Mouse (Mus musculus): ENCODE measurements around the gene Klk15. TPM values are rescaled to one million over a fixed set of nuclear protein-coding genes. Genes with fewer than 3 reads are reported as not detected.
A peak's percentile ranks its signal among the peaks of the same experiment; 100 is the strongest.
"Not testable (repeated sequence)": the region's sequence is repeated elsewhere in the genome, so short reads cannot be mapped to it uniquely, and the experiment has no call there.

Klk15 gene
- polyA plus RNA-seq, 1 experiment from 2014 or later = not detected

DNA sequence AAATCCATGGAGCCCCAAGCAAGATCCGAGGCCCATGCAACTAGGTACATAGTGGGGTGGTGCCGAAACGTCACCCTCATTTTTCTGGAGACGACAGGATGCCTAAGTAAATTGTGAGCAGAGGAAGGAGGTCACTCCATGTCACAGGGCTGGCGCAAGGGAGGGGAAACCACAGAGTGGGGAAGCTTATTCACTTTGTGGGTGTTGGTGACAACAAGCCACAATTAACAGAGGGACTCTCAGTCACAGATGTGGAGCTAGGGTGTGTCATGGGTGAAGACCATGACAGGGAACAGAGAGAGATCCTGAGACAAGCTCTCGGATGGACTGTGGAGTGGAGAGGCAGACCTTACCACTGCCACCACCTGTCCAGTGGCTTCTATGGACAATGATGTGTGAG lies 12.5 kb upstream of the Klk15 start:
- H3K9ac ChIP-seq (ENCODE audit: low read depth, low read length) = no peak overlapping the region
- no peak overlapping the region for H3K4me3 ChIP-seq (ENCODE audit: low read depth, low read length)
- H3K4me2 ChIP-seq (ENCODE audit: low read length) = no peak overlapping the region
- no peaks in the 10 kb centered on the region for H3K27me3 ChIP-seq (ENCODE audit: control insufficient read depth, insufficient read depth, low read depth, low read length)
- no peak for ATAC-seq
- no peak overlapping the region for H3K27ac ChIP-seq (ENCODE audit: low read length)
- H3K9me3 ChIP-seq (replicated peaks; ENCODE audit: control insufficient read depth, low read length, poor library complexity, severe bottlenecking) = no peaks in the 10 kb centered on the region
- no peaks in the 10 kb centered on the region for H3K4me1 ChIP-seq (ENCODE audit: control insufficient read depth, insufficient read depth, low read length)
- 94% methylated on average over 6 of the region's 6 CpGs for WGBS
- H3K36me3 ChIP-seq (ENCODE audit: control insufficient read depth, insufficient read depth, low read length) = no peaks in the 10 kb centered on the region

DNA sequence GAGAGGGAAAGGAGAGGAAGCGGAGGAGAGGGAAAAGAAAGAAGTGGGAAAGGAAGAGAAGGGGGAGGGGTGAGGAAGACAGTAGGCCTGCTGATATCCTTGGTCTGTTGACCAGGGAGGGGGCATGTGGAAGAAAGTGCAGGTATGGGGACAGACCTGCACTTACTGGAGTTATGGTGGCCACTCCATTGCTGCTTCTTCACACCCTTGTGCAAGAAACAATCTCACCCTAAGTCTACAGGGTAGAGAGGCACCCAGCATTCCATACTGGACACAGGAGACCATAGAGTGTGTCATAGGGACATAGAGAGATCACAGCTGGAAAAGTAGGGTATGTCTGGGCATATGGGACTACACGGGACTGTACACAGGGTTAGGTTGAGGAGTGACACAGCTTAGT lies 11.6 kb upstream of the Klk15 start:
- WGBS = 80% methylated on average over 2 of the region's 2 CpGs

DNA sequence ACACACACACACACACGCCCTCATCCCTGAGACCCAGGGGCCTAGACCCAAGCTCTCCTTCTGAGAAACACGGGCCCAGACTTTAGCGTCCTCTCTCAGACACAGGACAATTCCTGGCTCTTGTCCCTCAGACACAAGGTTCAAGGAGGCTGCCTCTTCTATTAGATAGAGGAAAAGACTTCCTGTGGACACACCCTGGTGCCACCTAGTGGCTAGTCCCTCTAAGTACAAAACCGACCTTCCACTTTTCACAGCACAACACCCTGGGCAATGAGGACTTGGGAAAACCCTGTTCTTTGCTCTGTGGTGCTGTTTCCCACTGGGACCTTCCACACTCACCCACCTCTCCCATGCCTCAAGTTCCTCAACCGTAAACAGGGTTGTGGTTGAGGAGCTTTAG lies 7.6 kb upstream of the Klk15 start:
- 65% methylated on average over 5 of the region's 5 CpGs for WGBS
- Histone ChIP-seq H3K27ac (ENCODE audit: low read length) (no peak overlapping the region), H3K4me1 (ENCODE audit: control insufficient read depth, insufficient read depth, low read length) (no peaks in the 10 kb centered on the region), H3K27me3 (ENCODE audit: control insufficient read depth, insufficient read depth, low read depth, low read length) (no peaks in the 10 kb centered on the region), H3K9me3 (replicated peaks; ENCODE audit: control insufficient read depth, low read length, poor library complexity, severe bottlenecking) (no peaks in the 10 kb centered on the region), H3K4me3 (ENCODE audit: low read depth, low read length) (no peak overlapping the region), H3K9ac (ENCODE audit: low read depth, low read length) (no peak overlapping the region), H3K36me3 (ENCODE audit: control insufficient read depth, insufficient read depth, low read length) (no peaks in the 10 kb centered on the region), H3K4me2 (ENCODE audit: low read length) (no peak overlapping the region)
- no peak for ATAC-seq

More for the DNA sequence above, 11.6 kb upstream of the Klk15 start:
- no peak overlapping the region for H3K9ac ChIP-seq (ENCODE audit: low read depth, low read length)
- H3K27ac ChIP-seq (ENCODE audit: low read length) = no peak overlapping the region
- no peaks in the 10 kb centered on the region for H3K4me1 ChIP-seq (ENCODE audit: control insufficient read depth, insufficient read depth, low read length)
- H3K4me2 ChIP-seq (ENCODE audit: low read length) = no peak overlapping the region
- H3K36me3 ChIP-seq (ENCODE audit: control insufficient read depth, insufficient read depth, low read length) = no peaks in the 10 kb centered on the region
- H3K27me3 ChIP-seq (ENCODE audit: control insufficient read depth, insufficient read depth, low read depth, low read length) = no peaks in the 10 kb centered on the region
- no peak overlapping the region for H3K4me3 ChIP-seq (ENCODE audit: low read depth, low read length)
- H3K9me3 ChIP-seq (replicated peaks; ENCODE audit: control insufficient read depth, low read length, poor library complexity, severe bottlenecking) = no peaks in the 10 kb centered on the region
- ATAC-seq = no peak

DNA sequence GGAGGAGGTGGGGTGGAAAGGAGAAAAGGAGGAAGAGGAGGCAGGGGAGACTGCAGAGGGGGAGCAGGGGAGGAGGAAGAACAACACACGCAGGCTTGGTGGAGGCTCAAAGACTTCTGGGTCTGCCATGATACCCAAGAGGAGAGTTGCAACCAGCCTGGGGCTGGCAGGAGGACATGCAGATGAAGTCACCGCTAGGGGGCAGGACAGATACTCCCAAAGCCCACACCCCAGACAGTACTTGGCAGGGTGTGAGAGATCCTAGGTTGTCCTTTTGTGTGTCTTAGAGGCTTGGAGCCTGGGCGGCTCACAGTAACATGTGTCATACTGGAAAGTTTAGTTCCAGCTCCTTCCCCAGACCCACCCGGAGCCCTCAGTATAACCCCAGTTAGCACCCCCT lies 5.0 kb upstream of the Klk15 start:
- H3K9me3 ChIP-seq (replicated peaks; ENCODE audit: control insufficient read depth, low read length, poor library complexity, severe bottlenecking) = no peaks in the 10 kb centered on the region
- peak; percentile 21; the same call in 1 of the 2 replicates for ATAC-seq
- no peak overlapping the region for H3K4me3 ChIP-seq (ENCODE audit: low read depth, low read length)
- no peaks in the 10 kb centered on the region for H3K27me3 ChIP-seq (ENCODE audit: control insufficient read depth, insufficient read depth, low read depth, low read length)
- H3K27ac ChIP-seq (ENCODE audit: low read length) = no peak overlapping the region
- H3K9ac ChIP-seq (ENCODE audit: low read depth, low read length) = no peak overlapping the region
- H3K4me1 ChIP-seq (ENCODE audit: control insufficient read depth, insufficient read depth, low read length) = no peaks in the 10 kb centered on the region
- no peaks in the 10 kb centered on the region for H3K36me3 ChIP-seq (ENCODE audit: control insufficient read depth, insufficient read depth, low read length)
- no peak overlapping the region for H3K4me2 ChIP-seq (ENCODE audit: low read length)
- WGBS = 53% methylated on average over 4 of the region's 4 CpGs

DNA sequence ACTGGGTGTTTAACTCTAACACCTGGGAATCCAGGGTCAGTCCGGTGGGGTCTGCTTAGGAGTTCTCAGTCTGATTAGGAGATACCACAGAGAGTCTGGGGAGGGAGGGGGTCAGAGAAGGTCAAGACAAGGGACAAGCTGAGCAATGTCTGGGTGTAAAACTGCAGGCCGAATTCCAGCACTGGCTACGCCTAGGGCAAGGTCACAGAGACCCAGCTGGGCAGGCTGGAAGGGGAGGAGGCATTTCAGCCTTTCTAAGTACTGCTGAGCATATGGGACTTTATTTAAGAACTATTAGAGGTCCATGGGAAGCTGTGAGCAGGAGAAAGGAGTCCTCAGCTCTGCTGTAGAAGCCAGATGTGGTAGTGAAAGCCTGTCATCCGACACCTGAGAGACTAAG lies 1.2 kb upstream of the Klk15 start:
- 70% methylated on average over 4 of the region's 4 CpGs for WGBS
- no peak overlapping the region for H3K4me3 ChIP-seq (ENCODE audit: low read depth, low read length)
- H3K27me3 ChIP-seq (ENCODE audit: control insufficient read depth, insufficient read depth, low read depth, low read length) = no peaks in the 10 kb centered on the region
- no peaks in the 10 kb centered on the region for H3K9me3 ChIP-seq (replicated peaks; ENCODE audit: control insufficient read depth, low read length, poor library complexity, severe bottlenecking)
- H3K4me1 ChIP-seq (ENCODE audit: control insufficient read depth, insufficient read depth, low read length) = no peaks in the 10 kb centered on the region
- no peaks in the 10 kb centered on the region for H3K36me3 ChIP-seq (ENCODE audit: control insufficient read depth, insufficient read depth, low read length)
- no peak for ATAC-seq
- no peak overlapping the region for H3K4me2 ChIP-seq (ENCODE audit: low read length)
- no peak overlapping the region for H3K9ac ChIP-seq (ENCODE audit: low read depth, low read length)
- H3K27ac ChIP-seq (ENCODE audit: low read length) = no peak overlapping the region

DNA sequence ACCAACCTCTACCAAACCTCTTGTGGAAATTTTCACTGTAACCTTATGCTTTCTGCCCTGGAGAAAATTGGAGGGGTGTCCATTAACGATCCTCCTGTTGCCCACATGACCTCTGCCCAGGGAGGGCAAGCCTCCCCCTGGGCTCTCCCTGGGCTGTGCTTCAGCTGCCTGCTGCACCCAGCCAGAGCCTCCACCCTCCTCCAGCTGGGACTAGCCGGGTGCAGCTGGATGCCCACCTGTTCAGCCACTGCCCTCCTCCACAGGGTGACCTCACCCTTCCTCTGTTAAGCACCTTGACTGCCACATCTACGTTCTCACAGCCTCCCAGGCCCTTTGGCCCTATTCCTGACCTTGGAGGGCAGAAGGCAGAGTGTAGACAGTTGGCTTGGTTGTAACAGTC lies 1.2 kb downstream of the Klk15 start:
- Histone ChIP-seq H3K36me3 (ENCODE audit: control insufficient read depth, insufficient read depth, low read length) (no peaks in the 10 kb centered on the region), H3K4me1 (ENCODE audit: control insufficient read depth, insufficient read depth, low read length) (no peaks in the 10 kb centered on the region), H3K27ac (ENCODE audit: low read length) (no peak overlapping the region), H3K9me3 (replicated peaks; ENCODE audit: control insufficient read depth, low read length, poor library complexity, severe bottlenecking) (no peaks in the 10 kb centered on the region), H3K9ac (ENCODE audit: low read depth, low read length) (no peak overlapping the region), H3K4me3 (ENCODE audit: low read depth, low read length) (no peak overlapping the region), H3K4me2 (ENCODE audit: low read length) (no peak overlapping the region), H3K27me3 (ENCODE audit: control insufficient read depth, insufficient read depth, low read depth, low read length) (no peaks in the 10 kb centered on the region)
- WGBS = 52% methylated on average over 3 of the region's 3 CpGs
- no peak for ATAC-seq

DNA sequence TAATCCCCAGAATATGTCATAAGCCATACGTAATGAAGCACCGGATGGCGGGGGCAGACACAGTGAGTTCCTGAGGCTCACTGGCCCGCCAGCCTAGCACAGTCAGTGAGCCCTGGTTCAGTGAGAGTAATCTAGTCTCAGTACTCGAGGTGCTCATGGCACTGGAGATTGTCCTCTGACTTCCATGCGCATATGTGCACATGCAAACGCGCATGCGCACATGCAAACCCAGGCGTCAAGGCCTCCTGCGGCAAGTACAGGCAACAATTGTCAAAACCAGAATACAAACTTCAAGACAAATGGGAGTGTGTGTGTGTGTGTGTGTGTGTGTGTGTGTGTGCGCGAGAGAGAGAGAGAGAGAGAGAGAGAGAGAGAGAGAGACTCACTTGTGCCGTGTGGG lies 3.0 kb downstream of the Klk15 start:
- Histone ChIP-seq H3K27ac (ENCODE audit: low read length) (no peak overlapping the region), H3K4me1 (ENCODE audit: control insufficient read depth, insufficient read depth, low read length) (no peaks in the 10 kb centered on the region), H3K4me3 (ENCODE audit: low read depth, low read length) (no peak overlapping the region), H3K9me3 (replicated peaks; ENCODE audit: control insufficient read depth, low read length, poor library complexity, severe bottlenecking) (no peaks in the 10 kb centered on the region), H3K36me3 (ENCODE audit: control insufficient read depth, insufficient read depth, low read length) (no peaks in the 10 kb centered on the region), H3K27me3 (ENCODE audit: control insufficient read depth, insufficient read depth, low read depth, low read length) (no peaks in the 10 kb centered on the region), H3K9ac (ENCODE audit: low read depth, low read length) (no peak overlapping the region), H3K4me2 (ENCODE audit: low read length) (no peak overlapping the region)
- ATAC-seq = no peak
- 85% methylated on average over 14 of the region's 14 CpGs for WGBS

DNA sequence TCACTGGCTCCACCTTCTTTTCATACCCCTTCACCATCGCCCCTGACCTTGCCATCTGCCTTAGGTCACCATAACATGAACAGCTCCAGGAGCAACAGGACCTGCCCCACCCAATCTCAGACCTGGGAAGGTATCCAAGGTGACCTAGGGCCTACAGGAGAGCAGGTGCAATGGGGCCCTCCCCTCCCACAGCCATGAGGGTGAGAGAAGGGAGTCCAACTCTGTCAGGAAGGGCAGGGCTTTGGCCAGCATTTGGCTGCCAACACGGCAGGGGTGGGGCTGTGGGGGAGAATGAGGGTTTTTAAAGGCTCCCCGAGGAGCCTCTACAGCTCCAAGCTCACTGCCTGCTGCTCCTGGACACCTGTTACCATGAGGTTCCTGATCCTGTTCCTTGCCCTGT lies 8.8 kb downstream of the Klk15 start:
- not testable (repeated sequence) for H3K36me3 ChIP-seq (ENCODE audit: control insufficient read depth, insufficient read depth, low read length); H3K27me3 ChIP-seq (ENCODE audit: control insufficient read depth, insufficient read depth, low read depth, low read length); H3K4me3 ChIP-seq (ENCODE audit: low read depth, low read length); ATAC-seq; H3K9ac ChIP-seq (ENCODE audit: low read depth, low read length); H3K4me2 ChIP-seq (ENCODE audit: low read length); H3K4me1 ChIP-seq (ENCODE audit: control insufficient read depth, insufficient read depth, low read length); H3K9me3 ChIP-seq (replicated peaks; ENCODE audit: control insufficient read depth, low read length, poor library complexity, severe bottlenecking); H3K27ac ChIP-seq (ENCODE audit: low read length)
- 69% methylated on average over 3 of the region's 3 CpGs for WGBS

DNA sequence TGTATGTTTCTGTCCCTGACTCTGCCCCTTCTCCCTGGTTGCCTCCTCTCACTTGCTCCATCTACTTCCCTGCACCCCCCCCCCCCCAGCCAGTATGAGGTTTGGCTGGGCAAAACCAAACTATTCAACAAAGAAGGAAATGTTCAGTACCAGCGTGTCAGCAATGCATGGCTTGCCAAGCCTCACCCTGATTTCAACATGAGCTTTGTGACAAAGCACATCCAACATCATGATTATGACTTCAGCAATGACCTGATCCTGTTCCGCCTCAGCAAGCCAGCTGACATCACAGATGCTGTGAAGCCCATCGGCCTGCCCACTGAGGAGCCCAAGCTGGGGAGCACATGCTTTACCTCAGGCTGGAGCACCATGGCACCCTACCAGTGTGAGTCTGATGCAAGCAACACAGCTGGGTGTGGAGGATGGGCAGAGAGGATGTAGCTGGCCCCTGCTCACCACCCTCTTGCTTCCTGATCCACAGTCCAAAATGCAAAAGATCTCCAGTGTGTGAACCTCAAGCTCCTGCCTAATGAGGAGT lies 11.3 kb downstream of the Klk15 start:
- no peak overlapping the region for H3K27ac ChIP-seq (ENCODE audit: low read length)
- H3K27me3 ChIP-seq (ENCODE audit: control insufficient read depth, insufficient read depth, low read depth, low read length) = no peaks in the 10 kb centered on the region
- no peak overlapping the region for H3K4me2 ChIP-seq (ENCODE audit: low read length)
- no peak for ATAC-seq
- H3K9me3 ChIP-seq (replicated peaks; ENCODE audit: control insufficient read depth, low read length, poor library complexity, severe bottlenecking) = no peaks in the 10 kb centered on the region
- 85% methylated on average over 3 of the region's 3 CpGs for WGBS
- H3K9ac ChIP-seq (ENCODE audit: low read depth, low read length) = no peak overlapping the region
- H3K4me3 ChIP-seq (ENCODE audit: low read depth, low read length) = no peak overlapping the region
- H3K36me3 ChIP-seq (ENCODE audit: control insufficient read depth, insufficient read depth, low read length) = no peaks in the 10 kb centered on the region
- H3K4me1 ChIP-seq (ENCODE audit: control insufficient read depth, insufficient read depth, low read length) = no peaks in the 10 kb centered on the region

DNA sequence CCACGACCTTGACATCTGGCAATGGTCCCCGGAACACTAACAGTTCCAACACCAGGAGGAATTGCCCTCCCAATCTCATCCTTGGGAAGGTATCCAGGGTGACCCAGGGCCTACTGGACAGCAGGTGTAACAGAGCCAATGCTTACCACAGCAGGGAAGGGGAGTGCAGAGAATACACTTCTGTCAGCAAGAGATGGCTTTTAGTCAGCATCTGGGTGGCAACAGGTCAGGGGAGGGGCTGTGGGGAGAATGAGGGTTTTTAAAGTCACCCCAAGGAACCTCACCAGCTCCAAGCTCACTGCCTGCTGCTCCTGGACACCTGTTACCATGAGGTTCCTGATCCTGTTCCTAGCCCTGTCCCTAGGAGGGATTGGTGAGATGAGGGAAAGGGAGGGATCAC lies 16.8 kb downstream of the Klk15 start, which contains the start of gene Klk1b8:
TSS of gene Klk1b8 (plus strand) at position 301 of the 400 bp plus-strand sequence.
- H3K9ac ChIP-seq (ENCODE audit: low read depth, low read length) = no peak within 1 kb of the TSS
- H3K36me3 ChIP-seq (ENCODE audit: control insufficient read depth, insufficient read depth, low read length) = no peaks in the 10 kb centered on the region
- ATAC-seq = no peak
- H3K4me3 ChIP-seq (ENCODE audit: low read depth, low read length) = no peak within 1 kb of the TSS
- 85% methylated on average over 2 of the region's 2 CpGs for WGBS
- no peak within 1 kb of the TSS for H3K27ac ChIP-seq (ENCODE audit: low read length)
- no peaks in the 10 kb centered on the region for H3K4me1 ChIP-seq (ENCODE audit: control insufficient read depth, insufficient read depth, low read length)
- H3K4me2 ChIP-seq (ENCODE audit: low read length) = no peak within 1 kb of the TSS
- no peaks in the 10 kb centered on the region for H3K27me3 ChIP-seq (ENCODE audit: control insufficient read depth, insufficient read depth, low read depth, low read length)
- H3K9me3 ChIP-seq (replicated peaks; ENCODE audit: control insufficient read depth, low read length, poor library complexity, severe bottlenecking) = no peaks in the 10 kb centered on the region
